Mouse (Mus musculus) urinary bladder, postnatal 10 days (tissue): ENCODE results near the gene S100a5.

ENCODE experiments used
- DNase-seq: peaks from one replicate; pipeline ENCODE4 v3.0.0; 2022; ENCODE audit warnings: low spot score

S100a5 gene

GRCm38 (mm10) chr3:90600458-90601195, 7.7 kb upstream of the S100a5 start:
- no peak for DNase-seq

GRCm38 (mm10) chr3:90601486-90602110, 6.7 kb upstream of the S100a5 start, which contains the start of gene Gm42674:
TSS of gene Gm42674 (plus strand) at chr3:90601904.
- no peak for DNase-seq

GRCm38 (mm10) chr3:90603623-90604022, 4.7 kb upstream of the S100a5 start, which contains the start of gene S100a4:
TSS of gene S100a4 (plus strand) at chr3:90603771.
- DNase-seq: no peak

GRCm38 (mm10) chr3:90604416-90604815, 3.9 kb upstream of the S100a5 start:
- no peak for DNase-seq

GRCm38 (mm10) chr3:90605049-90605448, 3.3 kb upstream of the S100a5 start:
- DNase-seq: no peak

GRCm38 (mm10) chr3:90605736-90606135, 2.6 kb upstream of the S100a5 start:
- no peak for DNase-seq

GRCm38 (mm10) chr3:90606185-90606584, 2.1 kb upstream of the S100a5 start:
- DNase-seq: no peak

- no peak for DNase-seq
These were observed 962 bp upstream of the S100a5 start for GRCm38 (mm10) chr3:90607361-90607760.

- no peak for DNase-seq
These were observed 779 bp downstream of the S100a5 start for GRCm38 (mm10) chr3:90609102-90609501.

GRCm38 (mm10) chr3:90611494-90611893, 3.2 kb downstream of the S100a5 start:
- DNase-seq: no peak

- DNase-seq: no peak
These were observed 3.7 kb downstream of the S100a5 start for GRCm38 (mm10) chr3:90612061-90612460.

- DNase-seq: peak; percentile 57
These were observed 4.5 kb downstream of the S100a5 start, which contains the start of gene S100a6 for GRCm38 (mm10) chr3:90612728-90613291. TSS of gene S100a6 (plus strand) at chr3:90612882.

- no peak for DNase-seq
These were observed 5.3 kb downstream of the S100a5 start for GRCm38 (mm10) chr3:90613461-90614147.

GRCm38 (mm10) chr3:90614148-90614530, 5.8 kb downstream of the S100a5 start:
- no peak for DNase-seq

- DNase-seq: no peak
These were observed 6.4 kb downstream of the S100a5 start for GRCm38 (mm10) chr3:90614611-90615251.

GRCm38 (mm10) chr3:90615415-90615814, 7.1 kb downstream of the S100a5 start:
- no peak for DNase-seq

- DNase-seq: no peak
These were observed 7.6 kb downstream of the S100a5 start for GRCm38 (mm10) chr3:90615911-90616310.

- no peak for DNase-seq
These were observed 9.3 kb downstream of the S100a5 start for GRCm38 (mm10) chr3:90617586-90617985.

GRCm38 (mm10) chr3:90621552-90621951, 13.2 kb downstream of the S100a5 start:
- DNase-seq: no peak

- DNase-seq: no peak
These were observed 15.2 kb downstream of the S100a5 start for GRCm38 (mm10) chr3:90623435-90624071.

- no peak for DNase-seq
These were observed 17.2 kb downstream of the S100a5 start for GRCm38 (mm10) chr3:90625496-90625895.
